Mouse (Mus musculus): ENCODE results near the gene Adam19. TPM values are rescaled to one million over a fixed set of nuclear protein-coding genes. Genes with fewer than 3 reads are reported as not detected.

Gene Adam19
- polyA plus RNA-seq, 1 experiment from 2014 or later = 18.5 TPM

GRCm38 (mm10) chr11:46090951-46091667 lies 35.3 kb downstream of the Adam19 start:
- Histone ChIP-seq H3K4me2 (replicated peaks) (no peak overlapping the region), H3K27ac (no peak overlapping the region), H3K9ac (no peak overlapping the region), H3K9me3 (no peaks in the 10 kb centered on the region), H3K27me3 (no peaks in the 10 kb centered on the region), H3K4me1 (0 out of 2 replicates have a peak, but pooled peaks cover 6% of the 10 kb centered on the region), H3K4me3 (no peak overlapping the region), H3K36me3 (peaks cover 11% of the 10 kb centered on the region; the same call in 1 of the 2 replicates)
- WGBS = 62% methylated on average over 10 of the region's 10 CpGs
- no peak for ATAC-seq (ENCODE audit: insufficient number of reproducible peaks, insufficient read depth, low FRiP score, low TSS enrichment)

DNA sequence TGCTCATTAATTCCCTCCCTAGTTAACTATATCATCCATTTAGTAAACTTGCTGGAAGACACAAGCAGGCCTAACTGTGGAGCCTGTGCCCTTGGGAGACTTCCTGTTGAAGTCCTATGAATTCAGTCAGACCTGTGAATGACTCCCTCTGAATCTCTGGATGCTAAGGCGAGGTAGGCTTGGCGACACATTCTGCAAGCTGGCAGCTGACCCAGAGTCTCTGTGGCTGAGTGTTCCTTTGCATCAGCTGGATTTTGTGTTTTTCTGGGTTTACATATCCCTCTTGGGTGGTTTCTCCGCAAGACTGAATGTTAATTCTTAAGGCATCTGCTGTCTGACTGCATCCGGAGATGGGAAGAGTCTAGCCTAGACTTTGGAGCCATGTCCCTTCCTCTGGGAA lies 36.3 kb downstream of the Adam19 start:
- no peaks in the 10 kb centered on the region for H3K27me3 ChIP-seq
- H3K4me1 ChIP-seq = 0 out of 2 replicates have a peak, but pooled peaks cover 6% of the 10 kb centered on the region
- ATAC-seq (ENCODE audit: insufficient number of reproducible peaks, insufficient read depth, low FRiP score, low TSS enrichment) = no peak
- 83% methylated on average over 4 of the region's 4 CpGs for WGBS
- peaks cover 12% of the 10 kb centered on the region; the same call in 1 of the 2 replicates for H3K36me3 ChIP-seq
- no peak overlapping the region for H3K27ac ChIP-seq
- no peak overlapping the region for H3K4me2 ChIP-seq (replicated peaks)
- H3K9me3 ChIP-seq = no peaks in the 10 kb centered on the region
- H3K4me3 ChIP-seq = no peak overlapping the region
- no peak overlapping the region for H3K9ac ChIP-seq

DNA sequence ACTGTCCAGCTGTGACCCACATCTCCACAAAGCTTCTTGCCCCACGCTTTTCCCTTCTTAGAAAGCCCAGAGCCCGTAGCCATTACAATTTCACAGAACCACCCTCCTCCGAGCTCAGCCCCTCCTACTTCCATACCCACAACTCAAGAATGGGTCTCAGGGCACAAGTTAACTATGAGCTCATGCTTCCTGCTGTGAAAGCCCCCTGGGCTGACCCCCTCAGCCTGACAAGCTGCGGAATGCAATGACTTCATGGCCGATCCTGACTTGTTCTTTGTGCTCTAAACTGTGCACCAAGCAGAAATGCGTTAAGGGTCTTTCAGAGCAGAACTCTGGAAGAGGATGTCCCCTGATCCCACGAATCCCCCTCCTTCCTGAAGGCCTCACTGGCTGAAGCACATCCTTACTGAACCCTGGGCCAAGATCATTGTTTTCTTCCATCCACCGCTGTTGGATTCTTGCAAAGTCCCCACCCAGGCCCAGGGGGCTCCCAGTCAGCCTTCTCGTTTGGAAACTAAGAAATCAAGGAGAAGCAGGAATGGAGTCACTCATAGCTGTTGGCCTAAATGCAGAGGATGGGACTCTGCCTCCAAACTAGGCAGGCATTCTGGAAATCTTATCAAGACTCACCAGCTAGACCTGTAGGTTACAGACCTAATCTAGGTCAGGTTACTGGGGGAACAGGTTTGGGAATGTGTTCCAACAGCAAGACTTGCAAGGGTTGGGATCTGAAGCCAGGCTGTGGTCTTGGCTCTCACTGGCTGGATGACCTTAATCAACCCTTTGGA lies 39.9 kb downstream of the Adam19 start:
- no peak overlapping the region for H3K4me2 ChIP-seq (replicated peaks)
- H3K27me3 ChIP-seq = no peaks in the 10 kb centered on the region
- H3K4me3 ChIP-seq = no peak overlapping the region
- H3K27ac ChIP-seq = 0 out of 2 replicates have a peak overlapping the region, but pooled peaks have one; percentile 12
- H3K9ac ChIP-seq = no peak overlapping the region
- ATAC-seq (ENCODE audit: insufficient number of reproducible peaks, insufficient read depth, low FRiP score, low TSS enrichment) = peak; percentile 43; the same call in 1 of the 2 replicates
- peaks cover 28% of the 10 kb centered on the region for H3K36me3 ChIP-seq
- H3K4me1 ChIP-seq = no peaks in the 10 kb centered on the region
- WGBS = 52% methylated on average over 9 of the region's 9 CpGs
- no peaks in the 10 kb centered on the region for H3K9me3 ChIP-seq

- Histone ChIP-seq H3K9ac (no peak overlapping the region), H3K36me3 (peaks cover 34% of the 10 kb centered on the region), H3K4me2 (replicated peaks) (no peak overlapping the region), H3K4me1 (no peaks in the 10 kb centered on the region), H3K27me3 (no peaks in the 10 kb centered on the region), H3K9me3 (no peaks in the 10 kb centered on the region), H3K4me3 (no peak overlapping the region), H3K27ac (no peak overlapping the region)
- ATAC-seq (ENCODE audit: insufficient number of reproducible peaks, insufficient read depth, low FRiP score, low TSS enrichment) = no peak
- WGBS = 93% methylated on average over 6 of the region's 6 CpGs
These were observed 40.5 kb downstream of the Adam19 start for GRCm38 (mm10) chr11:46096265-46096649.

GRCm38 (mm10) chr11:46097062-46097461 lies 41.3 kb downstream of the Adam19 start:
- ATAC-seq (ENCODE audit: insufficient number of reproducible peaks, insufficient read depth, low FRiP score, low TSS enrichment) = no peak
- Histone ChIP-seq H3K4me1 (no peaks in the 10 kb centered on the region), H3K4me2 (replicated peaks) (no peak overlapping the region), H3K36me3 (peaks cover 38% of the 10 kb centered on the region), H3K9me3 (no peaks in the 10 kb centered on the region), H3K4me3 (no peak overlapping the region), H3K9ac (no peak overlapping the region), H3K27me3 (no peaks in the 10 kb centered on the region), H3K27ac (no peak overlapping the region)
- 94% methylated on average over 3 of the region's 3 CpGs for WGBS

DNA sequence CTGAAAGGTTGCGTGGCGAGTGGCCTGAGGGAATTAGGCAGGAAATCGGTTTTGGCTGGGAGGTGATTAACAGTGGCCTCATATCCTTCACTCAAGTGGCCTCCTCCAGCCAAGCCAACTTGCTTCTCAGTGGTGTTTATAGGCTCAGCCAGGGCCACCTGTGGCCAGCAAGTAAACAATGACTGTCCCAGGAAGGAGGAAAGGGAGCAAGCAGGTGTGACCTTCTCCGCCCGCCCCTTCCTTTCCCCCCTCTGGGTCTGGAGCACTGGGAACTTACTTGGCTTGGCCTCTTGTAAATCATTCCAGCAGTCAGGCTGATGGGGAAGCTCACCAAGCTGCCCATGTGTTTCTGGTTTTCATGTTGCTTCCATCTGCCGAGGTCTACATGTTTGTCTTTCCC lies 46.3 kb downstream of the Adam19 start:
- Histone ChIP-seq H3K9me3 (no peaks in the 10 kb centered on the region), H3K36me3 (peaks cover 29% of the 10 kb centered on the region), H3K4me2 (replicated peaks) (no peak overlapping the region), H3K4me1 (no peaks in the 10 kb centered on the region), H3K27me3 (no peaks in the 10 kb centered on the region), H3K4me3 (no peak overlapping the region), H3K27ac (no peak overlapping the region), H3K9ac (no peak overlapping the region)
- 63% methylated on average over 6 of the region's 6 CpGs for WGBS
- ATAC-seq (ENCODE audit: insufficient number of reproducible peaks, insufficient read depth, low FRiP score, low TSS enrichment) = no peak

GRCm38 (mm10) chr11:46107046-46107445 lies 51.3 kb downstream of the Adam19 start:
- no peak overlapping the region for H3K4me2 ChIP-seq (replicated peaks)
- H3K27me3 ChIP-seq = no peaks in the 10 kb centered on the region
- no peaks in the 10 kb centered on the region for H3K4me1 ChIP-seq
- no peak for ATAC-seq (ENCODE audit: insufficient number of reproducible peaks, insufficient read depth, low FRiP score, low TSS enrichment)
- no peak overlapping the region for H3K4me3 ChIP-seq
- H3K9ac ChIP-seq = no peak overlapping the region
- H3K36me3 ChIP-seq = peaks cover 8% of the 10 kb centered on the region
- no peak overlapping the region for H3K27ac ChIP-seq
- no peaks in the 10 kb centered on the region for H3K9me3 ChIP-seq
- 92% methylated on average over 1 of the region's 1 CpGs for WGBS

GRCm38 (mm10) chr11:46109206-46109605 lies 53.4 kb downstream of the Adam19 start:
- H3K4me1 ChIP-seq = no peaks in the 10 kb centered on the region
- no peaks in the 10 kb centered on the region for H3K9me3 ChIP-seq
- no peak overlapping the region for H3K4me2 ChIP-seq (replicated peaks)
- ATAC-seq (ENCODE audit: insufficient number of reproducible peaks, insufficient read depth, low FRiP score, low TSS enrichment) = no peak
- no peaks in the 10 kb centered on the region for H3K27me3 ChIP-seq
- H3K9ac ChIP-seq = no peak overlapping the region
- no peak overlapping the region for H3K27ac ChIP-seq
- 90% methylated on average over 5 of the region's 5 CpGs for WGBS
- H3K4me3 ChIP-seq = no peak overlapping the region
- H3K36me3 ChIP-seq = peaks cover 9% of the 10 kb centered on the region

DNA sequence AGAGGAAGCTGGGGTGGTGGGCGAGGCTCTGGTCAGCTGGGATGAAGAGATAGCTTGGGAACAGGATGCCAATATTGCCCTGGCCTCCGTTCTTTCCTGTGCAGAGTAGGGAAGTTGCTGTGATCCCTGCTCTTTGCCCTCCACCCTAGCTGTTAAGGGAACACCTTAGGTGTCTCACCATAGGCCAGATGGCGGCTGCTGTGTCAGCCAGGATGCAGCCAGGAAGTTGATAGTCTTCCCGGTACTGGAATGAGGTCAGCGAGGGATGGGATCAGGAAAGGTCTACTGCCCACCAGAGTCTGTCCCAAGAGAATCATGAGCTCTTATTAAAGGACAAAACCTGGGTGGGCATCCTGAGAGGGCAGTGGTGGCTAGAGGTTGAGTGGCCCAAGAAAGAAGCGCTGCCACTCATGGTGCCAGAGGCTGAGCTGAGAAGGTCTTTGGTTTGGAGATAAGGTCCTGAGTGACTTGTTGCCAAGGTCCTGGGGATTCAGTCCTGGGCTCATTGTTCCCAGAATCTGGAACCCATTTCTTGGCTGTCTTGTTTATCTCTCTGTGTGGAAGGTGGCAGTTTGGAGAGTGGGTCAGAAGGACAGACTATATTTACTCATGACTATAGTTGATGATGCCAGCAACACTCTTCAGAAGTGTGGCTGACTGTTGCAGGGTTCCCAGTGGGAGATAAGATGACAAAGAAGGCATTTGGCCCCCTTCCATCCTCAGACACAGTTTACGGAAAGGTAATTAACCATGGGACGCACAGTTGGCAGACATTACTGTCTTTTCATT lies 54.6 kb downstream of the Adam19 start:
- no peak for ATAC-seq (ENCODE audit: insufficient number of reproducible peaks, insufficient read depth, low FRiP score, low TSS enrichment)
- H3K9ac ChIP-seq = no peak overlapping the region
- no peak overlapping the region for H3K27ac ChIP-seq
- H3K9me3 ChIP-seq = no peaks in the 10 kb centered on the region
- peaks cover 12% of the 10 kb centered on the region for H3K36me3 ChIP-seq
- H3K4me3 ChIP-seq = no peak overlapping the region
- no peak overlapping the region for H3K4me2 ChIP-seq (replicated peaks)
- H3K27me3 ChIP-seq = no peaks in the 10 kb centered on the region
- H3K4me1 ChIP-seq = no peaks in the 10 kb centered on the region
- 87% methylated on average over 8 of the region's 8 CpGs for WGBS

GRCm38 (mm10) chr11:46110945-46111287 lies 55.1 kb downstream of the Adam19 start:
- no peak overlapping the region for H3K27ac ChIP-seq

GRCm38 (mm10) chr11:46113211-46113610 lies 57.4 kb downstream of the Adam19 start:
- Histone ChIP-seq H3K27ac (no peak overlapping the region), H3K4me3 (no peak overlapping the region), H3K4me2 (replicated peaks) (no peak overlapping the region), H3K4me1 (no peaks in the 10 kb centered on the region), H3K27me3 (no peaks in the 10 kb centered on the region), H3K9me3 (no peaks in the 10 kb centered on the region), H3K36me3 (peaks cover 13% of the 10 kb centered on the region), H3K9ac (no peak overlapping the region)
- ATAC-seq (ENCODE audit: insufficient number of reproducible peaks, insufficient read depth, low FRiP score, low TSS enrichment) = no peak
- 71% methylated on average over 3 of the region's 3 CpGs for WGBS

More at GRCm38 (mm10) chr11:46110945-46111287, 55.1 kb downstream of the Adam19 start:
- 80% methylated on average over 1 of the region's 1 CpGs for WGBS
- no peaks in the 10 kb centered on the region for H3K9me3 ChIP-seq
- no peak overlapping the region for H3K4me3 ChIP-seq
- H3K36me3 ChIP-seq = peaks cover 12% of the 10 kb centered on the region
- H3K9ac ChIP-seq = no peak overlapping the region
- ATAC-seq (ENCODE audit: insufficient number of reproducible peaks, insufficient read depth, low FRiP score, low TSS enrichment) = no peak
- no peak overlapping the region for H3K4me2 ChIP-seq (replicated peaks)
- no peaks in the 10 kb centered on the region for H3K4me1 ChIP-seq
- no peaks in the 10 kb centered on the region for H3K27me3 ChIP-seq
